Mouse (Mus musculus) kidney, embryonic 14.5 days (tissue): ENCODE results near the gene Zfp383. TPM values are rescaled to one million over a fixed set of nuclear protein-coding genes. Genes with fewer than 3 reads are reported as not detected.
A peak's percentile ranks its signal among the peaks of the same experiment; 100 is the strongest.

Source experiments
- ATAC-seq: fragments of 200-750 bp; cut with Nextera tagmentation; 2 replicates; pipeline ENCODE4 v1.8.0; 2017; ENCODE audit warnings: moderate number of reproducible peaks, mild to moderate bottlenecking, moderate TSS enrichment, moderate library complexity; ENCODE audit not compliant: low FRiP score, low TSS enrichment
- H3K27ac ChIP-seq: fragments of 300-500 bp; sonication (generic); 2 replicates; pipeline ENCODE4 v1.5.1; 2014; ENCODE audit warnings: low read depth, mild to moderate bottlenecking, low read length, moderate library complexity, mixed read lengths
- H3K27me3 ChIP-seq: fragments of 300-500 bp; sonication (generic); 2 replicates; pipeline ENCODE4 v1.6.1; 2014; ENCODE audit warnings: mild to moderate bottlenecking, low read length; ENCODE audit not compliant: control insufficient read depth, insufficient read depth
- H3K36me3 ChIP-seq: fragments of 300-500 bp; sonication (generic); 2 replicates; pipeline ENCODE4 v1.6.1; 2014; ENCODE audit warnings: low read length, mixed read lengths; ENCODE audit not compliant: control insufficient read depth, insufficient read depth
- H3K4me1 ChIP-seq: fragments of 300-500 bp; sonication (generic); 2 replicates; pipeline ENCODE4 v1.6.1; 2014; ENCODE audit warnings: low read length, mixed read lengths; ENCODE audit not compliant: control insufficient read depth, insufficient read depth
- H3K4me2 ChIP-seq: fragments of 300-500 bp; sonication (generic); replicated peaks from 2 replicates; pipeline ENCODE4 v1.6.1; 2014; ENCODE audit warnings: low read depth, mild to moderate bottlenecking, low read length
- H3K4me3 ChIP-seq: fragments of 300-500 bp; sonication (generic); 2 replicates; pipeline ENCODE4 v1.5.1; 2014; ENCODE audit warnings: mild to moderate bottlenecking, low read length
- H3K9ac ChIP-seq: fragments of 300-500 bp; sonication (generic); 2 replicates; pipeline ENCODE4 v1.6.1; 2014; ENCODE audit warnings: low read depth, mild to moderate bottlenecking, low read length, moderate library complexity
- H3K9me3 ChIP-seq: fragments of 300-500 bp; sonication (generic); 2 replicates; pipeline ENCODE4 v1.6.1; 2016; ENCODE audit warnings: low read length; ENCODE audit not compliant: control insufficient read depth
- WGBS: fragments of 180-500 bp; shearing (Covaris S2); extraction: QIAGEN DNeasy Blood & Tissue Kit; methylation state at CpG from one replicate; pipeline ENCODE4 v1.1.7; 2014; 5-methylcytosine and 5-hydroxymethylcytosine counted together
- polyA plus RNA-seq: library from polyadenylated mRNA; unstranded; fragments of >200 nt; fragmentation: Nextera tagmentation; extraction: Ambion mirVana; gene quantifications from 2 replicates; pipeline ENCODE4 v1.2.1, GENCODE M21; 2014

The Zfp383 gene
- polyA plus RNA-seq, 1 experiment from 2014 or later, result 7.2 TPM

GRCm38 (mm10) chr7:29892756-29893155 lies 15.3 kb upstream of the Zfp383 start:
- Histone ChIP-seq H3K9ac (no peak overlapping the region), H3K27me3 (no peaks in the 10 kb centered on the region), H3K27ac (no peak overlapping the region), H3K4me2 (no peak overlapping the region), H3K9me3 (peaks cover 62% of the 10 kb centered on the region), H3K4me3 (no peak overlapping the region), H3K4me1 (no peaks in the 10 kb centered on the region), H3K36me3 (peaks cover 62% of the 10 kb centered on the region)
- 99% methylated on average over 4 of the region's 4 CpGs for WGBS
- ATAC-seq, result no peak

GRCm38 (mm10) chr7:29898351-29898750 lies 9.7 kb upstream of the Zfp383 start:
- Histone ChIP-seq H3K4me3 (no peak overlapping the region), H3K4me1 (no peaks in the 10 kb centered on the region), H3K27me3 (no peaks in the 10 kb centered on the region), H3K27ac (no peak overlapping the region), H3K4me2 (no peak overlapping the region), H3K9me3 (peaks cover 41% of the 10 kb centered on the region), H3K36me3 (peaks cover 72% of the 10 kb centered on the region), H3K9ac (no peak overlapping the region)
- no peak for ATAC-seq
- 98% methylated on average over 4 of the region's 4 CpGs for WGBS

GRCm38 (mm10) chr7:29904101-29904500 lies 3.9 kb upstream of the Zfp383 start:
- H3K27me3 ChIP-seq, result no peaks in the 10 kb centered on the region
- peaks cover 26% of the 10 kb centered on the region for H3K36me3 ChIP-seq
- WGBS, result 94% methylated on average over 4 of the region's 4 CpGs
- H3K9ac ChIP-seq, result no peak overlapping the region
- H3K27ac ChIP-seq, result no peak overlapping the region
- no peak overlapping the region for H3K4me2 ChIP-seq
- ATAC-seq, result no peak
- H3K4me1 ChIP-seq, result peaks cover under 1% of the 10 kb centered on the region; the same call in 1 of the 2 replicates
- 0 out of 2 replicates have a peak, but pooled peaks cover under 1% of the 10 kb centered on the region for H3K9me3 ChIP-seq
- H3K4me3 ChIP-seq, result no peak overlapping the region

- Histone ChIP-seq H3K4me2 (peak within 1 kb of the TSS; percentile 57), H3K27ac (peak within 1 kb of the TSS; percentile 93), H3K27me3 (no peaks in the 10 kb centered on the region), H3K36me3 (peaks cover 14% of the 10 kb centered on the region), H3K9ac (peak within 1 kb of the TSS; percentile 62), H3K4me1 (peaks cover 10% of the 10 kb centered on the region), H3K9me3 (no peaks in the 10 kb centered on the region), H3K4me3 (peak within 1 kb of the TSS; percentile 56)
- peak; percentile 79 for ATAC-seq
- under 1% methylated on average over 22 of the region's 22 CpGs for WGBS
Observed at GRCm38 (mm10) chr7:29905966-29906681, 1.9 kb upstream of the Zfp383 start, which contains the start of gene Zfp27. Gene Zfp27, minus strand, starts transcription at chr7:29906572.

GRCm38 (mm10) chr7:29906682-29907058 lies 1.4 kb upstream of the Zfp383 start:
- Histone ChIP-seq H3K9ac (peak overlapping the region; percentile 62; the same call in 1 of the 2 replicates), H3K9me3 (no peaks in the 10 kb centered on the region), H3K27me3 (no peaks in the 10 kb centered on the region), H3K27ac (peak overlapping the region; percentile 93), H3K4me3 (peak overlapping the region; percentile 56), H3K36me3 (peaks cover 18% of the 10 kb centered on the region), H3K4me2 (peak overlapping the region; percentile 57), H3K4me1 (peaks cover 10% of the 10 kb centered on the region)
- no peak for ATAC-seq
- WGBS, result 25% methylated on average over 8 of the region's 8 CpGs

GRCm38 (mm10) chr7:29907206-29907605 lies 817 bp upstream of the Zfp383 start:
- Histone ChIP-seq H3K27ac (no peak overlapping the region), H3K27me3 (no peaks in the 10 kb centered on the region), H3K4me3 (no peak overlapping the region), H3K4me1 (peaks cover 10% of the 10 kb centered on the region), H3K9ac (no peak overlapping the region), H3K36me3 (peaks cover 22% of the 10 kb centered on the region), H3K4me2 (no peak overlapping the region; the same call in 1 of the 2 replicates), H3K9me3 (no peaks in the 10 kb centered on the region)
- 90% methylated on average over 5 of the region's 5 CpGs for WGBS
- no peak for ATAC-seq

GRCm38 (mm10) chr7:29910252-29910651 lies 2.2 kb downstream of the Zfp383 start:
- peaks cover 4% of the 10 kb centered on the region; the same call in 1 of the 2 replicates for H3K9me3 ChIP-seq
- peaks cover 10% of the 10 kb centered on the region for H3K4me1 ChIP-seq
- H3K4me3 ChIP-seq, result no peak overlapping the region
- no peak overlapping the region; the same call in 1 of the 2 replicates for H3K4me2 ChIP-seq
- ATAC-seq, result no peak
- H3K27ac ChIP-seq, result no peak overlapping the region
- WGBS, result 72% methylated on average over 2 of the region's 2 CpGs
- peaks cover 45% of the 10 kb centered on the region for H3K36me3 ChIP-seq
- H3K9ac ChIP-seq, result no peak overlapping the region
- H3K27me3 ChIP-seq, result no peaks in the 10 kb centered on the region

GRCm38 (mm10) chr7:29912172-29912571 lies 4.1 kb downstream of the Zfp383 start:
- H3K4me2 ChIP-seq, result no peak overlapping the region
- H3K9me3 ChIP-seq, result peaks cover 9% of the 10 kb centered on the region; the same call in 1 of the 2 replicates
- ATAC-seq, result no peak
- H3K9ac ChIP-seq, result no peak overlapping the region
- H3K27me3 ChIP-seq, result no peaks in the 10 kb centered on the region
- no peak overlapping the region for H3K27ac ChIP-seq
- no peak overlapping the region for H3K4me3 ChIP-seq
- peaks cover 53% of the 10 kb centered on the region for H3K36me3 ChIP-seq
- H3K4me1 ChIP-seq, result peaks cover 10% of the 10 kb centered on the region
- WGBS, result 89% methylated on average over 13 of the region's 13 CpGs

GRCm38 (mm10) chr7:29917371-29918061 lies 9.5 kb downstream of the Zfp383 start:
- WGBS, result 21% methylated on average over 6 of the region's 6 CpGs
- H3K4me2 ChIP-seq, result no peak overlapping the region
- H3K4me1 ChIP-seq, result no peaks in the 10 kb centered on the region
- no peak overlapping the region for H3K4me3 ChIP-seq
- peaks cover 9% of the 10 kb centered on the region; the same call in 1 of the 2 replicates for H3K9me3 ChIP-seq
- no peak overlapping the region for H3K27ac ChIP-seq
- H3K36me3 ChIP-seq, result peaks cover 36% of the 10 kb centered on the region
- H3K9ac ChIP-seq, result no peak overlapping the region
- no peaks in the 10 kb centered on the region for H3K27me3 ChIP-seq
- ATAC-seq, result no peak
